Mouse (Mus musculus) testis, adult 2 months (tissue): ENCODE results near the gene Ppib.

Experiments used
- CTCF ChIP-seq: fragments of 200-500 bp; IDR thresholded peaks from 2 replicates; pipeline ENCODE4 v1.5.1; 2012; ENCODE audit warnings: low read depth, mild to moderate bottlenecking, inconsistent platforms, low read length, moderate library complexity; ENCODE audit not compliant: control insufficient read depth, insufficient read depth, insufficient replicate concordance
- POLR2A ChIP-seq: fragments of 200-500 bp; IDR thresholded peaks from 2 replicates; pipeline ENCODE4 v1.6.1; 2012; ENCODE audit warnings: low read depth, mild to moderate bottlenecking, inconsistent platforms, low read length, moderate library complexity; ENCODE audit not compliant: control insufficient read depth

DNA sequence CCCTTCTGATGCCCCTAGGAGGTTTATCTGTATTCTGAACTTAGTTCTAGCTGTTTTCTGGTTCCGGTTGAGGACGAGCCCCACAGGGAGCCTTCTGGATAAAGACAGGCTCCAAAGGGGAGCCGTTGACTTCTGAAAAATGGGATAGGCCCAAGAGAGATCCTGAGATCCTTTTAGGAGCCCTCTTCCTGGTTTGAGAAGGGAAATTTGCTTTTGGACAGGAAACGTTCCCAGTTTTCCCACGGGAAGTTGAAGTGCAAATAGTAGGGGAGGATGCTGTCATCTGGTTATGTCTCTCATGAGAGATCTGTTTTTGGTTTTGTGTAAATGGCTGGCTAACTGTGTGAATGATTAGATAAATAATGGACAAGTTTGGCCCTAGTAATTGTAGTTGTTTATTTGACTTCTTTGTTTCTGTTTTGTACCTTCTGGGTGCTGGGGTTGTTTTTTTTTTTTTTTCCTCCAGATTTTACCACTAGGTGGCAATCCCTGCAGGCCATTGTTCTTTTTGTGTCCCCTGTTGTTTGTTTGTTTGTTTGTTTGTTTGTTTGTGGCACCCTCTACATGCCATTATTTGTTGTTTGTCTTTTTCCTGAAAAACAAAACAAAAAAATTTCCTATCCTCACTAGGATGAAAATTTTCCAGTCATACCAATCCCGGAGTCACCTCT is 10.0 kb upstream of the Ppib start:
- TF ChIP-seq POLR2A (no peak), CTCF (no peak)
